Comparison of ENCODE assay signal across 22 mouse cellular contexts in genomic region chr13:117732738-117733137, GRCm38 (mm10).
A peak's percentile ranks its signal among the peaks of the same experiment; 100 is the strongest.
DNase-seq lines count a peak whose midpoint lies in the region; TF ChIP-seq lines count a peak whose summit lies in the region.
"Had no signal": no experiment of that assay in that cellular context is flagged by ENCODE, and none has a peak within 500 bp of the region (broad histone marks: within the 10 kb centered on the region; RNA-seq: fewer than 3 reads in every experiment).

No protein-coding gene starts in this region.

- no peak overlapping the region for H3K9ac ChIP-seq in ES-E14 (ENCODE audit: insufficient read depth, low read depth, low read length, poor library complexity, severe bottlenecking)
- H3K9ac ChIP-seq: forebrain, embryonic 13.5 days; hindbrain, embryonic 13.5 days; intestine, embryonic 15.5 days had no signal

- H3K27ac ChIP-seq in ES-E14 (ENCODE audit: insufficient read depth, low read depth, low read length, poor library complexity, severe bottlenecking): no peak overlapping the region
- H3K27ac ChIP-seq: forebrain, embryonic 10.5 days; forebrain, embryonic 13.5 days; gastrocnemius, adult 2 months; hindbrain, embryonic 10.5 days; hindbrain, embryonic 13.5 days; intestine, embryonic 15.5 days had no signal

- in situ Hi-C loops in ES-E14 (cut with MboI; ENCODE audit: low sequenced_read_pairs in 2 of 2, unreplicated experiment in 2 of 2): no loop called here

- H3K4me1 ChIP-seq in ES-E14 (ENCODE audit: control insufficient read depth in 2 of 2, insufficient read depth in 2 of 2, low read length in 2 of 2, poor library complexity in 1 of 2): no peaks in the 10 kb centered on the region
- H3K4me1 ChIP-seq: forebrain, embryonic 10.5 days; forebrain, embryonic 13.5 days; hindbrain, embryonic 10.5 days; hindbrain, embryonic 13.5 days; intestine, embryonic 15.5 days had no signal

- H3K4me3 ChIP-seq in ES-E14 (ENCODE audit: insufficient read depth in 1 of 2, low read depth in 1 of 2, low read length in 2 of 2, poor library complexity in 1 of 2, severe bottlenecking in 1 of 2): no peak overlapping the region
- H3K4me3 ChIP-seq: forebrain, embryonic 10.5 days; forebrain, embryonic 13.5 days; gastrocnemius, adult 2 months; hindbrain, embryonic 10.5 days; hindbrain, embryonic 13.5 days; intestine, embryonic 15.5 days had no signal

- DNase-seq in cerebellum, postnatal 14 days: peak; percentile 16 to 25
- DNase-seq in cerebellum, adult 9-10 months: no peak
- DNase-seq in 3T3-L1 (ENCODE audit: low read depth, low spot score) (peak; percentile 34), ES-E14 (ENCODE audit: low read depth, low spot score) (no peak), ZHBTc4 (ENCODE audit: low read depth, low spot score) (peak; percentile 6)
- no peak for DNase-seq in heart, postnatal 25 days (ENCODE audit: low spot score)
- no peak for DNase-seq in lung, adult 18-20 months
- DNase-seq: adrenal gland, postnatal 10 days; adrenal gland, postnatal 36 days; cerebellum, adult 18-20 months; cerebellum, adult 9-11 months; gastrocnemius, adult 2 months; gastrocnemius, postnatal 14 days; heart, adult 11 months; heart, postnatal 36 days; kidney, adult 11 months had no signal

- H3K36me3 ChIP-seq in ES-E14 (ENCODE audit: control insufficient read depth, insufficient read depth, low read length, poor library complexity, severe bottlenecking): no peaks in the 10 kb centered on the region
- H3K36me3 ChIP-seq: forebrain, embryonic 10.5 days; G1E; hindbrain, embryonic 10.5 days; hindbrain, embryonic 13.5 days; intestine, embryonic 15.5 days had no signal

- no peaks in the 10 kb centered on the region for H3K9me3 ChIP-seq in ES-E14 (ENCODE audit: control insufficient read depth, insufficient read depth, low read depth, low read length)
- H3K9me3 ChIP-seq: forebrain, embryonic 10.5 days; forebrain, embryonic 13.5 days; G1E; hindbrain, embryonic 10.5 days; hindbrain, embryonic 13.5 days; intestine, embryonic 15.5 days had no signal

- intact Hi-C loops in heart, postnatal 25 days (cut with DNase I): no loop called here

TF ChIP-seq in ES-E14, 5 proteins besides CTCF, POLR2A, EP300 and RAD21:
- peak; percentile 95 for TF ChIP-seq MAFK (IDR thresholded peaks at IDR 0.05; ENCODE audit: insufficient read depth, low read depth, low read length)
- no peak for TF ChIP-seq ZNF384 (IDR thresholded peaks at IDR 0.05; ENCODE audit: low read depth, low read length)

Comparison
In these comparisons a context has a peak if more than half of its experiments do, and no peak if none do; other contexts are left out.
1. DNase-seq: peak in cerebellum, postnatal 14 days (2 of 2), 3T3-L1 (single experiment) and ZHBTc4 (single experiment); none in cerebellum, adult 9-10 months (single experiment), ES-E14 (single experiment), heart, postnatal 25 days (single experiment) and lung, adult 18-20 months (0 of 2).